12 mouse cellular contexts compared by ENCODE assay signal in the genomic region with DNA sequence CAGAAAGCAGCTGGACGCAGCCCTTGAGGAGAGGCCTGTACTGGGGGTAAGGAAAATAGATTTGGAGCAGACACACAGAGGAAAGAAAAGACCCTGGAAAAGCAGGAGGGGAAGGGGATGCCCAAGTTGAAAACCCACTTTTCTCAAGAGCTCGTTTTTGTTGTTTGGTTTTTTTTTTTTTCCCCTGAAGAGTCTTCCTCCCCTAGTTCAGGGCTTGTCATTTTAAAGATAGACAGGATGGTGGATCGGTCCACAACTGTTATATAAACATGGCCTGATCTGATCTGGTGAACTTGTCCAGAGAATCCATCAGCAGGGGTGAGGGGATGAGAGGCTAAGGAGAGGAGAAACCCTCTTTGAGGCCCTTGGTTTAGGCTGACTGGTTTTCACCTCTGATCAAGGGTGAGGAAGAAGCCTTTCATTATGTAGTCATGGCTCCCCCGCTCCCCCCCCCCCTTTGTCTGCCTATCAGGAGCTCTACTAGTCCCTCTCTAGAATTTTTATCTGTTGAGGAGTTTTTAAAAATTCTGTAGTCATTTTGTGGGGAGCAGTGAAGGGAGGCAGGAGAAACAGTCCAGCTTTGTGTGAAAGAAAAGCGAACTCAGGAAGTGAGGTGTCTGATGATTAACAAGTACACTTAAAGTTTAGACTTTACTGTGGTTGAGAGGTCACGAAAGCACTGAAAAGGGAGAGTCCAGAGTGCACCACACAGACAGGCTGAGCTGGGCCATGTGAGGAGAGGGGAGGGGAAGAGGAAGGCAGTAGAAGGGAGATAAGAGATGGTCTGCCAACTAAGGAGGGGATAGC. TPM values are rescaled to one million over a fixed set of nuclear protein-coding genes. Genes with fewer than 3 reads are reported as not detected.
DNase-seq lines count a peak whose midpoint lies in the region; ATAC-seq and TF ChIP-seq lines count a peak whose summit lies in the region.
"Had no signal": no experiment of that assay in that cellular context is flagged by ENCODE, and none has a peak within 500 bp of the region (broad histone marks: within the 10 kb centered on the region; RNA-seq: fewer than 3 reads in every experiment).

No protein-coding gene starts in this region.

- no peak overlapping the region for H3K4me3 ChIP-seq in kidney, adult 2 months (ENCODE audit: insufficient read depth, low read depth, low read length)
- no peak overlapping the region for H3K4me3 ChIP-seq in hindbrain, embryonic 11.5 days (ENCODE audit: low read depth, low read length)
- H3K4me3 ChIP-seq: erythroblast, embryonic 14.5 days; hindbrain, embryonic 15.5 days had no signal

- peak; percentile 15 for DNase-seq in embryo, embryonic 10 days (ENCODE audit: low spot score)
- no peak for DNase-seq in embryo, embryonic 9.5 days (ENCODE audit: extremely low spot score)
- peak; percentile 34 for DNase-seq in NIH3T3 (ENCODE audit: low read depth)
- DNase-seq in kidney, adult 2 months, result peak; percentile 93
- no peak for DNase-seq in hindbrain, embryonic 11.5 days (ENCODE audit: low spot score)
- no peak for DNase-seq in MN1 (ENCODE audit: low spot score)
- DNase-seq in adrenal gland, postnatal 14 days, result no peak
- DNase-seq: lung, postnatal 4 days; retina, postnatal 1 day had no signal

- TF ChIP-seq POLR2A in kidney, adult 2 months (IDR thresholded peaks at IDR 0.05; ENCODE audit: low read depth, low read length), result no peak

- no peak overlapping the region for H3K9ac ChIP-seq in hindbrain, embryonic 11.5 days (ENCODE audit: low read depth, low read length)
- H3K9ac ChIP-seq: hindbrain, embryonic 15.5 days had no signal

- peak; percentile 20; the same call in 1 of the 2 replicates for ATAC-seq in megakaryocyte, adult 5-6 weeks (ENCODE audit: poor library complexity, severe bottlenecking)
- ATAC-seq in hindbrain, embryonic 11.5 days (ENCODE audit: low FRiP score), result no peak

- H3K4me1 ChIP-seq in kidney, adult 2 months (ENCODE audit: control insufficient read depth, insufficient read depth, low read length), result peaks cover 29% of the 10 kb centered on the region; the same call in 1 of the 2 replicates
- no peaks in the 10 kb centered on the region for H3K4me1 ChIP-seq in hindbrain, embryonic 11.5 days (replicated peaks; ENCODE audit: control insufficient read depth, insufficient read depth, low read length)
- H3K4me1 ChIP-seq: hindbrain, embryonic 15.5 days had no signal

- H3K9me3 ChIP-seq in hindbrain, embryonic 11.5 days (ENCODE audit: control insufficient read depth, low read length), result no peaks in the 10 kb centered on the region
- H3K9me3 ChIP-seq: hindbrain, embryonic 15.5 days had no signal

- peaks cover 5% of the 10 kb centered on the region; the same call in 1 of the 2 replicates for H3K36me3 ChIP-seq in kidney, adult 2 months (ENCODE audit: control insufficient read depth, insufficient read depth, low read length)
- H3K36me3 ChIP-seq in hindbrain, embryonic 11.5 days (ENCODE audit: control insufficient read depth, insufficient read depth, low read length), result no peaks in the 10 kb centered on the region
- H3K36me3 ChIP-seq: hindbrain, embryonic 15.5 days had no signal

- WGBS in kidney, adult 2 months, result 25% methylated on average over 6 of the region's 6 CpGs
- 75% methylated on average over 6 of the region's 6 CpGs for WGBS in hindbrain, embryonic 11.5 days

- H3K27me3 ChIP-seq in kidney, adult 2 months (replicated peaks; ENCODE audit: control insufficient read depth, insufficient read depth, low read length), result no peaks in the 10 kb centered on the region
- H3K27me3 ChIP-seq in hindbrain, embryonic 11.5 days (ENCODE audit: control insufficient read depth, insufficient read depth, low read length), result no peaks in the 10 kb centered on the region
- H3K27me3 ChIP-seq: hindbrain, embryonic 15.5 days had no signal

- H3K27ac ChIP-seq in kidney, adult 2 months (ENCODE audit: insufficient read depth, low read depth, low read length), result peak overlapping the region; percentile 100
- no peak overlapping the region for H3K27ac ChIP-seq in hindbrain, embryonic 11.5 days (ENCODE audit: low read depth, low read length)
- H3K27ac ChIP-seq: hindbrain, embryonic 15.5 days had no signal

- no peak for TF ChIP-seq CTCF in kidney, adult 2 months (conservative IDR thresholded peaks at IDR 0.05; ENCODE audit: insufficient read depth, insufficient read length, low read depth, low read length)

- H3K4me2 ChIP-seq in hindbrain, embryonic 11.5 days (replicated peaks; ENCODE audit: low read depth, low read length), result no peak overlapping the region
- H3K4me2 ChIP-seq: hindbrain, embryonic 15.5 days had no signal

RNA-seq across cellular contexts. Expression of a gene that starts 1.2 kb away (rescaled TPM):
- 193 and 201 TPM in 2 replicates for polyA plus RNA-seq in kidney, adult 2 months (2012; rRNA removed)
- total RNA-seq in megakaryocyte, adult 5-6 weeks (2015), result not detected in 2 replicates
- not detected in 2 replicates for total RNA-seq in megakaryocyte, adult 5-6 weeks (2017)
- polyA plus RNA-seq in hindbrain, embryonic 11.5 days (2014; fragmentation: Nextera tagmentation; extraction: Ambion mirVana), result 0.71 and 1.4 TPM in 2 replicates
- total RNA-seq in adrenal gland, postnatal 14 days (2021), result 9.8 and 9.9 TPM in 2 replicates
- polyA plus RNA-seq: erythroblast, embryonic 14.5 days had no signal

RNA-seq across cellular contexts. Expression of a gene that starts 24.6 kb away (rescaled TPM):
- polyA plus RNA-seq in kidney, adult 2 months (2012; rRNA removed), result 21.7 and 26.1 TPM in 2 replicates
- 25.7 and 35.0 TPM in 2 replicates for total RNA-seq in megakaryocyte, adult 5-6 weeks (2015)
- total RNA-seq in megakaryocyte, adult 5-6 weeks (2017), result 19.8 and 19.9 TPM in 2 replicates
- 26.0 and 27.6 TPM in 2 replicates for polyA plus RNA-seq in hindbrain, embryonic 11.5 days (2014; fragmentation: Nextera tagmentation; extraction: Ambion mirVana)
- 8.5 and 11.5 TPM in 2 replicates for total RNA-seq in adrenal gland, postnatal 14 days (2021)

RNA-seq across cellular contexts. Expression of a gene that starts 35.0 kb away (rescaled TPM):
- not detected in 2 replicates for polyA plus RNA-seq in kidney, adult 2 months (2012; rRNA removed)
- total RNA-seq in megakaryocyte, adult 5-6 weeks (2015), result not detected in 2 replicates
- total RNA-seq in megakaryocyte, adult 5-6 weeks (2017), result not detected in 2 replicates
- polyA plus RNA-seq in hindbrain, embryonic 11.5 days (2014; fragmentation: Nextera tagmentation; extraction: Ambion mirVana), result not detected in 2 replicates
- total RNA-seq in adrenal gland, postnatal 14 days (2021), result not detected in 2 replicates
- polyA plus RNA-seq: erythroblast, embryonic 14.5 days; hindbrain, embryonic 15.5 days had no signal

Comparison
In these comparisons a context has a peak if more than half of its experiments do, and no peak if none do; other contexts are left out.
1. DNase-seq: peak in embryo, embryonic 10 days (single experiment), NIH3T3 (single experiment) and kidney, adult 2 months (single experiment); none in embryo, embryonic 9.5 days (single experiment), hindbrain, embryonic 11.5 days (single experiment), MN1 (single experiment) and adrenal gland, postnatal 14 days (single experiment).
2. RNA of a gene that starts 1.2 kb away (total RNA-seq): 9.8 to 9.9 TPM in adrenal gland, postnatal 14 days; not detected in megakaryocyte, adult 5-6 weeks; every median in the first group is over 10 times any median in the second.